Mouse (Mus musculus): Measurements from ENCODE around the gene Ets1.

DNA sequence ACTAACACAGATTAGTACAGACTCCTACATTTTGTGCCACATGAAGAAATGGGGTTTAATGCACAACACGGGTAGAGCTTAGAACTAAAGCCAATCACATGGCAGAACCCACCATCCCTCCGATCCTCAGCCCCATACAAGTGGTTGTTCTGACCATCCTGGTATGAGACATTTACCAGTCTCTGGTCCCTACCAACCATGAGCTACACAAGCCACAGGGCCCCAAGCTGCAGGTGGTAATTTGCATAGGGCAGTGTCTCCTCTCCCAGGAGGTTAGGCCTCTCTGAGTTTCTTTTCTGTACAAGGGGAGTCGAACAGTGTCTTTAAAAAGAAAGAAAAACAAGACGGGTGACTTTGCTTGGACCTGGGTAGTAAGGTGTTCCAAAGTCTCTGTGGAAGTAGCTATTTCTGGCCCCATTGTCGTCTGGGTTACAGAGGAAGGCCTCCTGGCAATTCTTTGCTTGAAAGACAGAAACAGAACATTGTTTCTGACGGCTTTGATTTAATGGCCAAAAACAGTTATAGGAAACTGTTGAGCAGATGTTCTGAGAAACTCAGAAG, 23.1 kb upstream of the Ets1 start:
- TF ChIP-seq CTCF (IDR thresholded peaks at IDR 0.05; ENCODE audit: low read depth) (no peak), EP300 (IDR thresholded peaks at IDR 0.05; ENCODE audit: low read depth) (no peak)
